Mouse (Mus musculus): ENCODE results near the gene Slc7a6. TPM values are rescaled to one million over a fixed set of nuclear protein-coding genes. Genes with fewer than 3 reads are reported as not detected.

The Slc7a6 gene
- 6.6 TPM for polyA plus RNA-seq (2014; fragmentation: Illumina TruSeq; extraction: RNeasy Lipid Tissue Mini Kit (QIAGEN cat#74804); ENCODE audit: insufficient read depth, low read depth, low replicate concordance)

GRCm38 (mm10) chr8:106168356-106169016 lies at the start of gene Slc7a6:
Gene Slc7a6 (plus strand): TSS chr8:106168857.

GRCm38 (mm10) chr8:106136156-106137130 lies 32.2 kb upstream of the Slc7a6 start, which contains the start of gene Esrp2:
Gene Esrp2 (minus strand): TSS chr8:106136974.

GRCm38 (mm10) chr8:106149801-106150652 lies 18.6 kb upstream of the Slc7a6 start, which contains the start of gene Pla2g15:
Gene Pla2g15 (plus strand): TSS chr8:106150399.

GRCm38 (mm10) chr8:106210821-106211345 lies 42.2 kb downstream of the Slc7a6 start, which contains the start of the genes Slc7a6os and Prmt7:
Gene Slc7a6os (minus strand): TSS chr8:106210935.
Gene Prmt7 (plus strand): TSS chr8:106210936.

Other genes starting within 250 kb of the Slc7a6 start
- 0.77 TPM for gene Ctrl, start 235.0 kb upstream of the Slc7a6 start, polyA plus RNA-seq (2014; fragmentation: Illumina TruSeq; extraction: RNeasy Lipid Tissue Mini Kit (QIAGEN cat#74804); ENCODE audit: insufficient read depth, low read depth, low replicate concordance)
- 150 TPM for gene Psmb10, start 230.4 kb upstream of the Slc7a6 start, polyA plus RNA-seq (2014; fragmentation: Illumina TruSeq; extraction: RNeasy Lipid Tissue Mini Kit (QIAGEN cat#74804); ENCODE audit: insufficient read depth, low read depth, low replicate concordance)
- 1.00 TPM for gene Lcat, start 225.5 kb upstream of the Slc7a6 start, polyA plus RNA-seq (2014; fragmentation: Illumina TruSeq; extraction: RNeasy Lipid Tissue Mini Kit (QIAGEN cat#74804); ENCODE audit: insufficient read depth, low read depth, low replicate concordance)
- 21.9 TPM for gene Slc12a4, start 202.8 kb upstream of the Slc7a6 start, polyA plus RNA-seq (2014; fragmentation: Illumina TruSeq; extraction: RNeasy Lipid Tissue Mini Kit (QIAGEN cat#74804); ENCODE audit: insufficient read depth, low read depth, low replicate concordance)
- gene Dpep3, start 189.4 kb upstream of the Slc7a6 start, polyA plus RNA-seq (2014; fragmentation: Illumina TruSeq; extraction: RNeasy Lipid Tissue Mini Kit (QIAGEN cat#74804); ENCODE audit: insufficient read depth, low read depth, low replicate concordance) = not detected
- gene Dus2, start 177.5 kb upstream of the Slc7a6 start, polyA plus RNA-seq (2014; fragmentation: Illumina TruSeq; extraction: RNeasy Lipid Tissue Mini Kit (QIAGEN cat#74804); ENCODE audit: insufficient read depth, low read depth, low replicate concordance) = 7.0 TPM
- gene Dpep2nb, start 162.9 kb upstream of the Slc7a6 start, polyA plus RNA-seq (2014; fragmentation: Illumina TruSeq; extraction: RNeasy Lipid Tissue Mini Kit (QIAGEN cat#74804); ENCODE audit: insufficient read depth, low read depth, low replicate concordance) = not detected
- 4.4 TPM for gene Ddx28, start 157.0 kb upstream of the Slc7a6 start, polyA plus RNA-seq (2014; fragmentation: Illumina TruSeq; extraction: RNeasy Lipid Tissue Mini Kit (QIAGEN cat#74804); ENCODE audit: insufficient read depth, low read depth, low replicate concordance)
- gene Nfatc3, start 110.0 kb upstream of the Slc7a6 start, polyA plus RNA-seq (2014; fragmentation: Illumina TruSeq; extraction: RNeasy Lipid Tissue Mini Kit (QIAGEN cat#74804); ENCODE audit: insufficient read depth, low read depth, low replicate concordance) = 10.7 TPM
- 11.1 TPM for gene Esrp2, start 31.9 kb upstream of the Slc7a6 start, polyA plus RNA-seq (2014; fragmentation: Illumina TruSeq; extraction: RNeasy Lipid Tissue Mini Kit (QIAGEN cat#74804); ENCODE audit: insufficient read depth, low read depth, low replicate concordance)
- gene Pla2g15, start 18.5 kb upstream of the Slc7a6 start, polyA plus RNA-seq (2014; fragmentation: Illumina TruSeq; extraction: RNeasy Lipid Tissue Mini Kit (QIAGEN cat#74804); ENCODE audit: insufficient read depth, low read depth, low replicate concordance) = 26.8 TPM
- gene Slc7a6os, start 42.1 kb downstream of the Slc7a6 start, polyA plus RNA-seq (2014; fragmentation: Illumina TruSeq; extraction: RNeasy Lipid Tissue Mini Kit (QIAGEN cat#74804); ENCODE audit: insufficient read depth, low read depth, low replicate concordance) = 24.3 TPM
- gene Prmt7, start 42.1 kb downstream of the Slc7a6 start, polyA plus RNA-seq (2014; fragmentation: Illumina TruSeq; extraction: RNeasy Lipid Tissue Mini Kit (QIAGEN cat#74804); ENCODE audit: insufficient read depth, low read depth, low replicate concordance) = 9.5 TPM
- gene Smpd3, start 169.1 kb downstream of the Slc7a6 start, polyA plus RNA-seq (2014; fragmentation: Illumina TruSeq; extraction: RNeasy Lipid Tissue Mini Kit (QIAGEN cat#74804); ENCODE audit: insufficient read depth, low read depth, low replicate concordance) = 1.6 TPM
- gene Zfp90, start 246.5 kb downstream of the Slc7a6 start, polyA plus RNA-seq (2014; fragmentation: Illumina TruSeq; extraction: RNeasy Lipid Tissue Mini Kit (QIAGEN cat#74804); ENCODE audit: insufficient read depth, low read depth, low replicate concordance) = 4.6 TPM

Data from lung, adult 10 weeks (tissue).